Mouse (Mus musculus) kidney, postnatal 0 days (tissue): ENCODE measurements at regions not wholly inside any gene's neighbourhood (a gene's known extent, or its start where the extent isn't known, plus 50 kb on each side); places are given as distances from the start of the nearest gene placed in this dataset.

Source experiments
- ATAC-seq: fragments of 200-750 bp; cut with Nextera tagmentation; replicated peaks from 2 replicates; pipeline ENCODE4 v1.8.0; 2017; ENCODE audit warnings: low read depth, moderate number of reproducible peaks, moderate TSS enrichment, moderate library complexity; ENCODE audit not compliant: low FRiP score
- DNase-seq: peaks from one replicate; pipeline ENCODE4 v3.0.0-alpha.2; 2016; ENCODE audit warnings: low spot score
- H3K27ac ChIP-seq: fragments of 300-500 bp; sonication (generic); 2 replicates; pipeline ENCODE4 v1.5.1; 2014; ENCODE audit warnings: mild to moderate bottlenecking
- H3K27me3 ChIP-seq: fragments of 300-500 bp; sonication (generic); 2 replicates; pipeline ENCODE4 v1.6.1; 2014; ENCODE audit warnings: low read length, mixed read lengths; ENCODE audit not compliant: insufficient read depth
- H3K36me3 ChIP-seq: fragments of 300-500 bp; sonication (generic); 2 replicates; pipeline ENCODE4 v1.6.1; 2014; ENCODE audit warnings: low read length, mixed read lengths; ENCODE audit not compliant: insufficient read depth
- H3K4me1 ChIP-seq: fragments of 300-500 bp; sonication (generic); replicated peaks from 2 replicates; pipeline ENCODE4 v1.6.1; 2014; ENCODE audit warnings: antibody characterized with exemption, low read length, mixed read lengths; ENCODE audit not compliant: insufficient read depth
- H3K4me2 ChIP-seq: fragments of 300-500 bp; sonication (generic); 2 replicates; pipeline ENCODE4 v1.6.1; 2014; ENCODE audit warnings: mild to moderate bottlenecking, low read length, moderate library complexity, mixed read lengths
- H3K4me3 ChIP-seq: fragments of 300-500 bp; sonication (generic); replicated peaks from 2 replicates; pipeline ENCODE4 v1.5.1; 2014; ENCODE audit warnings: low read depth, low read length
- H3K9ac ChIP-seq: fragments of 300-500 bp; sonication (generic); 2 replicates; pipeline ENCODE4 v1.6.1; 2014; ENCODE audit warnings: low read depth, low read length
- H3K9me3 ChIP-seq: fragments of 300-500 bp; sonication (generic); replicated peaks from 2 replicates; pipeline ENCODE4 v1.6.1; 2016; ENCODE audit warnings: low read length, inconsistent platforms, mixed read lengths
- CTCF ChIP-seq: IDR thresholded peaks from 2 replicates; pipeline ENCODE4 v1.5.1; 2016; ENCODE audit warnings: antibody characterized with exemption, low read depth, mild to moderate bottlenecking, moderate library complexity
- WGBS: fragments of 180-500 bp; shearing (Covaris S2); extraction: QIAGEN DNeasy Blood & Tissue Kit; methylation state at CpG from one replicate; pipeline ENCODE4 v1.1.7; 2014; 5-methylcytosine and 5-hydroxymethylcytosine counted together

- no peak overlapping the region for H3K27ac ChIP-seq
- no peaks in the 10 kb centered on the region for H3K9me3 ChIP-seq
- ATAC-seq (no peak), DNase-seq (no peak)
- no peak overlapping the region for H3K4me2 ChIP-seq
- H3K27me3 ChIP-seq = no peaks in the 10 kb centered on the region
- no peaks in the 10 kb centered on the region for H3K36me3 ChIP-seq
- H3K4me3 ChIP-seq = no peak overlapping the region
- no peaks in the 10 kb centered on the region for H3K4me1 ChIP-seq
- WGBS = 28% methylated on average over 6 of the region's 6 CpGs
- no peak for TF ChIP-seq CTCF
- no peak overlapping the region for H3K9ac ChIP-seq
Observed at GRCm38 (mm10) chr11:113026994-113027393, 245.0 kb downstream of the Sox9 start.

GRCm38 (mm10) chr11:113028235-113028919, 246.4 kb downstream of the Sox9 start:
- ATAC-seq (no peak), DNase-seq (no peak)
- no peak for TF ChIP-seq CTCF
- Histone ChIP-seq H3K4me2 (no peak overlapping the region), H3K27me3 (no peaks in the 10 kb centered on the region), H3K27ac (no peak overlapping the region), H3K4me1 (no peaks in the 10 kb centered on the region), H3K9me3 (no peaks in the 10 kb centered on the region), H3K4me3 (no peak overlapping the region), H3K36me3 (no peaks in the 10 kb centered on the region), H3K9ac (no peak overlapping the region)
- 79% methylated on average over 8 of the region's 8 CpGs for WGBS

DNA sequence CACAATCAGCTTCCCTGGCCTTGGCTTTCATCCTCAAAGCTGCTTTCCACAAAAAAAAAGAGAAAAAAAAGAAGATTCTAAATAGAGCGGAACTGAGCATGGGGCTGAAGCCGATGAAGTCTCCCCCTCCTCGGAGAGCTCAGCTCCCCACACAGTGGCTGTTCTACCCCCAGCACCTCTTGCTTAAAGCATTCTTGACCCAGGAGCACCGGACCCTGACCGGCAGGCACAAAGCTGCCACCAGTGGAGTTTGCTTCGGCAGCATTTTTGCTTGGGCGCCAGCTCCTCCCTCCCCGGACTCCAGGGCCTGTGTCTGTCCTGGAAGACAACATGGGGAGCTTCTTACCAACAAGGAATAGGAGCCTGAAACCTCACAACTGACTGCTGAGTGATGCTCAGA, 249.4 kb downstream of the Sox9 start:
- peak; percentile 49; the same call in 1 of the 2 replicates for ATAC-seq
- no peak overlapping the region for H3K27ac ChIP-seq
- H3K4me1 ChIP-seq = no peaks in the 10 kb centered on the region
- DNase-seq = peak; percentile 53
- H3K4me2 ChIP-seq = no peak overlapping the region
- H3K9ac ChIP-seq = no peak overlapping the region
- no peak overlapping the region for H3K4me3 ChIP-seq
- H3K9me3 ChIP-seq = no peaks in the 10 kb centered on the region
- H3K36me3 ChIP-seq = no peaks in the 10 kb centered on the region
- no peak for TF ChIP-seq CTCF
- no peaks in the 10 kb centered on the region for H3K27me3 ChIP-seq
- WGBS = 42% methylated on average over 8 of the region's 8 CpGs

- no peak overlapping the region for H3K27ac ChIP-seq
- DNase-seq = no peak
- H3K4me2 ChIP-seq = no peak overlapping the region
- TF ChIP-seq CTCF = no peak
- no peaks in the 10 kb centered on the region for H3K9me3 ChIP-seq
- H3K9ac ChIP-seq = no peak overlapping the region
- no peaks in the 10 kb centered on the region for H3K4me1 ChIP-seq
- 81% methylated on average over 8 of the region's 8 CpGs for WGBS
- no peak for ATAC-seq
- no peak overlapping the region for H3K4me3 ChIP-seq
- no peaks in the 10 kb centered on the region for H3K36me3 ChIP-seq
- H3K27me3 ChIP-seq = no peaks in the 10 kb centered on the region
Observed at GRCm38 (mm10) chr11:113032487-113033228, 250.6 kb downstream of the Sox9 start.

DNA sequence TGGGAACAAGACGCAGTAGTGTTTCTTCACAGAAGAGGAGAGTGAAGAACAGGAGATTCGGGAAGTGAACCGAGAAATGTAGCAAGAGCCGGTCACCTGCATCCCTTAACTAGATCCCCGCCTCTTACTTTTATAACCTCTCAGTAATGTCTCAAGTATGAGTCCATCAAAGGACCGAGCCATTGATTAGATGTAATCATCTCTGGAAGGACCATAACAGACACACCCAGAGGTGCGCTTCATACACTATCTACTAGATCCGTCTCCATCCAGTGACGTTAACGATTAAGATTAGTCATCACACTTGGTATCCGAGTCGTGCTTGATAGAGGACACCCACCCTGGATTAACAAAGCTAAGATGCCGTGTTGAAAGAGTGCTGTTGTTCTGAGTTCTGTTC, 252.9 kb downstream of the Sox9 start:
- H3K36me3 ChIP-seq = no peaks in the 10 kb centered on the region
- no peaks in the 10 kb centered on the region for H3K27me3 ChIP-seq
- DNase-seq (no peak), ATAC-seq (no peak)
- TF ChIP-seq CTCF = no peak
- H3K9me3 ChIP-seq = no peaks in the 10 kb centered on the region
- no peak overlapping the region for H3K9ac ChIP-seq
- WGBS = 85% methylated on average over 13 of the region's 13 CpGs
- no peak overlapping the region for H3K27ac ChIP-seq
- no peak overlapping the region for H3K4me3 ChIP-seq
- no peaks in the 10 kb centered on the region for H3K4me1 ChIP-seq
- no peak overlapping the region for H3K4me2 ChIP-seq

- Histone ChIP-seq H3K9ac (no peak overlapping the region), H3K4me2 (no peak overlapping the region), H3K4me3 (no peak overlapping the region), H3K27ac (no peak overlapping the region), H3K9me3 (no peaks in the 10 kb centered on the region), H3K4me1 (no peaks in the 10 kb centered on the region), H3K27me3 (no peaks in the 10 kb centered on the region), H3K36me3 (no peaks in the 10 kb centered on the region)
- ATAC-seq (no peak), DNase-seq (no peak)
- WGBS = 83% methylated on average over 4 of the region's 4 CpGs
- no peak for TF ChIP-seq CTCF
Observed at GRCm38 (mm10) chr11:113037736-113038135, 255.7 kb downstream of the Sox9 start.
